Mouse (Mus musculus) midbrain, embryonic 14.5 days (tissue): ENCODE measurements around the gene Prss16. TPM values are rescaled to one million over a fixed set of nuclear protein-coding genes. Genes with fewer than 3 reads are reported as not detected.
A peak's percentile ranks its signal among the peaks of the same experiment; 100 is the strongest.

Experiments used
- ATAC-seq: fragments of 200-750 bp; cut with Nextera tagmentation; 2 replicates; pipeline ENCODE4 v1.8.0; 2017; ENCODE audit warnings: moderate number of reproducible peaks, moderate library complexity; ENCODE audit not compliant: low FRiP score, low TSS enrichment
- DNase-seq: peaks from one replicate; pipeline ENCODE4 v3.0.0-alpha.2; 2015
- H3K27ac ChIP-seq: fragments of 300-500 bp; sonication (generic); replicated peaks from 2 replicates; pipeline ENCODE4 v1.5.1; 2014; ENCODE audit warnings: mild to moderate bottlenecking, low read depth, low read length, moderate library complexity
- H3K27me3 ChIP-seq: fragments of 300-500 bp; sonication (generic); 2 replicates; pipeline ENCODE4 v1.6.1; 2014; ENCODE audit warnings: low read length, control low read depth, mixed read lengths; ENCODE audit not compliant: control insufficient read depth, insufficient read depth
- H3K36me3 ChIP-seq: fragments of 300-500 bp; sonication (generic); 2 replicates; pipeline ENCODE4 v1.6.1; 2014; ENCODE audit warnings: low read length, control low read depth; ENCODE audit not compliant: control insufficient read depth, insufficient read depth
- H3K4me1 ChIP-seq: fragments of 300-500 bp; sonication (generic); 2 replicates; pipeline ENCODE4 v1.6.1; 2014; ENCODE audit warnings: mild to moderate bottlenecking, antibody characterized with exemption, low read length, control low read depth; ENCODE audit not compliant: control insufficient read depth, insufficient read depth
- H3K4me2 ChIP-seq: fragments of 300-500 bp; sonication (generic); 2 replicates; pipeline ENCODE4 v1.6.1; 2014; ENCODE audit warnings: mild to moderate bottlenecking, low read length, moderate library complexity
- H3K4me3 ChIP-seq: fragments of 300-500 bp; sonication (generic); replicated peaks from 2 replicates; pipeline ENCODE4 v1.5.1; 2014; ENCODE audit warnings: low read depth, low read length
- H3K9ac ChIP-seq: fragments of 300-500 bp; sonication (generic); replicated peaks from 2 replicates; pipeline ENCODE4 v1.6.1; 2014; ENCODE audit warnings: mild to moderate bottlenecking, low read length, moderate library complexity
- H3K9me3 ChIP-seq: fragments of 300-500 bp; sonication (generic); 2 replicates; pipeline ENCODE4 v1.6.1; 2016; ENCODE audit warnings: low read length, control low read depth, mixed read lengths; ENCODE audit not compliant: control insufficient read depth
- WGBS: fragments of 180-500 bp; shearing (Covaris S2); extraction: QIAGEN DNeasy Blood & Tissue Kit; methylation state at CpG from one replicate; pipeline ENCODE4 v1.1.7; 2014; 5-methylcytosine and 5-hydroxymethylcytosine counted together
- polyA plus RNA-seq: library from polyadenylated mRNA; unstranded; fragments of >200 nt; fragmentation: Nextera tagmentation; extraction: Ambion mirVana; gene quantifications from 2 replicates; pipeline ENCODE4 v1.2.1, GENCODE M21; 2014

Gene Prss16
- polyA plus RNA-seq, 1 experiment from 2014 or later, result not detected

- Histone ChIP-seq H3K27me3 (peaks cover 85% of the 10 kb centered on the region), H3K27ac (no peak overlapping the region), H3K36me3 (no peaks in the 10 kb centered on the region), H3K9ac (no peak overlapping the region), H3K9me3 (0 out of 2 replicates have a peak, but pooled peaks cover 3% of the 10 kb centered on the region), H3K4me3 (no peak overlapping the region), H3K4me1 (peaks cover 6% of the 10 kb centered on the region; the same call in 1 of the 2 replicates), H3K4me2 (no peak overlapping the region)
- ATAC-seq (no peak), DNase-seq (peak; percentile 79)
- WGBS, result 16% methylated on average over 27 of the region's 27 CpGs
These were observed 6.2 kb upstream of the Prss16 start for GRCm38 (mm10) chr13:22015479-22016450.

- Histone ChIP-seq H3K27me3 (peaks cover 86% of the 10 kb centered on the region), H3K9me3 (0 out of 2 replicates have a peak, but pooled peaks cover 3% of the 10 kb centered on the region), H3K27ac (no peak overlapping the region), H3K4me3 (no peak overlapping the region), H3K4me2 (0 out of 2 replicates have a peak overlapping the region, but pooled peaks have one; percentile 2), H3K4me1 (no peaks in the 10 kb centered on the region), H3K9ac (no peak overlapping the region), H3K36me3 (no peaks in the 10 kb centered on the region)
- ATAC-seq, result no peak
- WGBS, result 17% methylated on average over 17 of the region's 17 CpGs
- no peak for DNase-seq
These were observed 4.9 kb upstream of the Prss16 start for GRCm38 (mm10) chr13:22014411-22014845.

- Histone ChIP-seq H3K27ac (no peak overlapping the region), H3K9me3 (0 out of 2 replicates have a peak, but pooled peaks cover 3% of the 10 kb centered on the region), H3K9ac (no peak overlapping the region), H3K27me3 (peaks cover 86% of the 10 kb centered on the region), H3K4me1 (no peaks in the 10 kb centered on the region), H3K4me2 (no peak overlapping the region), H3K4me3 (no peak overlapping the region), H3K36me3 (no peaks in the 10 kb centered on the region)
- no peak for DNase-seq
- ATAC-seq, result no peak
- 18% methylated on average over 13 of the region's 13 CpGs for WGBS
These were observed 4.2 kb upstream of the Prss16 start for GRCm38 (mm10) chr13:22013716-22014115.

GRCm38 (mm10) chr13:22008707-22009106, 835 bp downstream of the Prss16 start:
- no peak for ATAC-seq
- Histone ChIP-seq H3K4me2 (no peak overlapping the region), H3K4me1 (peaks cover 15% of the 10 kb centered on the region; the same call in 1 of the 2 replicates), H3K9ac (no peak overlapping the region), H3K36me3 (no peaks in the 10 kb centered on the region), H3K4me3 (no peak overlapping the region), H3K27ac (no peak overlapping the region), H3K27me3 (peaks cover 93% of the 10 kb centered on the region), H3K9me3 (no peaks in the 10 kb centered on the region)
- 77% methylated on average over 3 of the region's 3 CpGs for WGBS
- DNase-seq, result no peak

GRCm38 (mm10) chr13:22007872-22008271, 1.7 kb downstream of the Prss16 start:
- Histone ChIP-seq H3K27ac (no peak overlapping the region), H3K4me3 (no peak overlapping the region), H3K36me3 (no peaks in the 10 kb centered on the region), H3K9ac (no peak overlapping the region), H3K4me1 (peaks cover 15% of the 10 kb centered on the region; the same call in 1 of the 2 replicates), H3K4me2 (no peak overlapping the region), H3K27me3 (peaks cover 95% of the 10 kb centered on the region), H3K9me3 (no peaks in the 10 kb centered on the region)
- ATAC-seq (no peak), DNase-seq (no peak)
- 57% methylated on average over 7 of the region's 7 CpGs for whole genome bisulfite sequencing

- ATAC-seq, result no peak
- no peaks in the 10 kb centered on the region for H3K9me3 ChIP-seq
- DNase-seq, result no peak
- peaks cover 15% of the 10 kb centered on the region; the same call in 1 of the 2 replicates for H3K4me1 ChIP-seq
- no peak overlapping the region for H3K9ac ChIP-seq
- H3K4me3 ChIP-seq, result peak overlapping the region; percentile 36
- H3K4me2 ChIP-seq, result peak overlapping the region; percentile 73
- no peak overlapping the region for H3K27ac ChIP-seq
- H3K27me3 ChIP-seq, result peaks cover 95% of the 10 kb centered on the region
- no peaks in the 10 kb centered on the region for H3K36me3 ChIP-seq
- WGBS, result 2% methylated on average over 18 of the region's 18 CpGs
These were observed 2.4 kb downstream of the Prss16 start for GRCm38 (mm10) chr13:22007121-22007510.

GRCm38 (mm10) chr13:22006334-22007120, 3.0 kb downstream of the Prss16 start:
- Histone ChIP-seq H3K36me3 (no peaks in the 10 kb centered on the region), H3K27ac (no peak overlapping the region), H3K27me3 (peaks cover 97% of the 10 kb centered on the region), H3K9ac (no peak overlapping the region; the same call in 1 of the 2 replicates), H3K4me1 (peaks cover 15% of the 10 kb centered on the region; the same call in 1 of the 2 replicates), H3K4me2 (peak overlapping the region; percentile 73), H3K4me3 (peak overlapping the region; percentile 36), H3K9me3 (no peaks in the 10 kb centered on the region)
- peak; percentile 76 for ATAC-seq
- peak; percentile 52 for DNase-seq
- 0% methylated on average over 38 of the region's 38 CpGs for WGBS

- Histone ChIP-seq H3K4me3 (peak overlapping the region; percentile 36), H3K27ac (no peak overlapping the region), H3K36me3 (no peaks in the 10 kb centered on the region), H3K27me3 (peaks cover 100% of the 10 kb centered on the region), H3K4me2 (peak overlapping the region; percentile 73), H3K4me1 (peaks cover 15% of the 10 kb centered on the region; the same call in 1 of the 2 replicates), H3K9me3 (no peaks in the 10 kb centered on the region), H3K9ac (peak overlapping the region; percentile 40; the same call in 1 of the 2 replicates)
- peak; percentile 67; the same call in 1 of the 2 replicates for ATAC-seq
- peak; percentile 65 for DNase-seq
- under 1% methylated on average over 45 of the region's 45 CpGs for WGBS
These were observed 3.8 kb downstream of the Prss16 start for GRCm38 (mm10) chr13:22005605-22006333.
